Mouse (Mus musculus) embryonic facial prominence, embryonic 14.5 days (tissue): ENCODE measurements at regions not wholly inside any gene's neighbourhood (a gene's known extent, or its start where the extent isn't known, plus 50 kb on each side); places are given as distances from the start of the nearest gene placed in this dataset.

ENCODE experiments used
- ATAC-seq: fragments of 200-750 bp; cut with Nextera tagmentation; 2 replicates; pipeline ENCODE4 v1.8.0; 2017; ENCODE audit warnings: low read depth, moderate number of reproducible peaks, moderate TSS enrichment
- DNase-seq: peaks from one replicate; pipeline ENCODE4 v3.0.0-alpha.2; 2015; ENCODE audit warnings: low spot score
- H3K27ac ChIP-seq: fragments of 300-500 bp; sonication (generic); replicated peaks from 2 replicates; pipeline ENCODE4 v1.5.1; 2014; ENCODE audit warnings: low read depth, mild to moderate bottlenecking, low read length, moderate library complexity
- H3K27me3 ChIP-seq: fragments of 300-500 bp; sonication (generic); replicated peaks from 2 replicates; pipeline ENCODE4 v1.6.1; 2014; ENCODE audit warnings: low read length; ENCODE audit not compliant: control insufficient read depth, insufficient read depth
- H3K36me3 ChIP-seq: fragments of 300-500 bp; sonication (generic); 2 replicates; pipeline ENCODE4 v1.6.1; 2014; ENCODE audit warnings: low read length, mixed read lengths; ENCODE audit not compliant: control insufficient read depth, insufficient read depth
- H3K4me1 ChIP-seq: fragments of 300-500 bp; sonication (generic); 2 replicates; pipeline ENCODE4 v1.6.1; 2014; ENCODE audit warnings: antibody characterized with exemption, low read length; ENCODE audit not compliant: control insufficient read depth, insufficient read depth
- H3K4me2 ChIP-seq: fragments of 300-500 bp; sonication (generic); 2 replicates; pipeline ENCODE4 v1.6.1; 2014; ENCODE audit warnings: low read depth, mild to moderate bottlenecking, low read length, moderate library complexity, mixed read lengths
- H3K4me3 ChIP-seq: fragments of 300-500 bp; sonication (generic); 2 replicates; pipeline ENCODE4 v1.5.1; 2014; ENCODE audit warnings: low read depth, mild to moderate bottlenecking, low read length
- H3K9ac ChIP-seq: fragments of 300-500 bp; sonication (generic); 2 replicates; pipeline ENCODE4 v1.6.1; 2014; ENCODE audit warnings: low read depth, mild to moderate bottlenecking, low read length, moderate library complexity, mixed read lengths
- H3K9me3 ChIP-seq: fragments of 300-500 bp; sonication (generic); 2 replicates; pipeline ENCODE4 v1.6.1; 2016; ENCODE audit warnings: low read length; ENCODE audit not compliant: control insufficient read depth
- WGBS: fragments of 180-500 bp; shearing (Covaris S2); extraction: QIAGEN DNeasy Blood & Tissue Kit; methylation state at CpG from one replicate; pipeline ENCODE4 v1.1.7; 2014; 5-methylcytosine and 5-hydroxymethylcytosine counted together

DNA sequence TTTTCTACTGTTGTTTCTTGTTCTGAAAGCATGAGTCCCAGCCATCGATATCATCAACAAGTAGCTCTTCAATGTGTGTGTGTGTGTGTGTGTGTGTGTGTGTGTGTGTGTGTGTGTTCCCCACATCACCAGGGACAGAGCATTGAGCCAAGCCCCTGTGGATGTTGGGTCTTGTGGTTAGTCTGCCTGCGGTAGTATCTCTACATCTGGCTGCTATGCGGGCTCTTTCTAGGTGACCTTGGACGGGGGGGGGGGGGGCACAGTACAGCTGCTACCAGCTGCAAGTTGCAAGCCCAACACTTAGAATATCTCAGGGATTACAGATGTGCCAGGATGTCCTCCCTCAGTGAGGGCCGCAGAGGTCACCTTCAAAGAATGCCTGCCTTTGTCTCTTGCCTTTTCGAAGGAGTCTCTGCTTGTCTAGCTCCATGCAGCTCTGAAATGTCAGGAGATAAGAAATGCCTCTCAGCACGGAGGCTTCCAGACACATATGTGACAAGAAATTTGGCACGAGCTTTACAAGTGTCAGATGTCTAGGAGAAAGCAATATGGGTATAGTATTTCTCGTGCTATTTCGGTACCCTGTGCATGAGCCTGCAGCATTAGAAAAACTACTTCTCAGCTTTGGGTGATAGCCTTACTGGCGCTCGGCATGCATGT lies 75.6 kb upstream of the Pgrmc2 start:
- no peaks in the 10 kb centered on the region for H3K36me3 ChIP-seq
- H3K4me3 ChIP-seq = no peak overlapping the region
- H3K9ac ChIP-seq = no peak overlapping the region
- DNase-seq = peak; percentile 25
- H3K27me3 ChIP-seq = no peaks in the 10 kb centered on the region
- H3K27ac ChIP-seq = no peak overlapping the region
- H3K9me3 ChIP-seq = no peaks in the 10 kb centered on the region
- no peak overlapping the region for H3K4me2 ChIP-seq
- ATAC-seq = 0 out of 2 replicates have a peak, but pooled peaks have one; percentile 22
- WGBS = 46% methylated on average over 11 of the region's 12 CpGs
- H3K4me1 ChIP-seq = peaks cover 5% of the 10 kb centered on the region; the same call in 1 of the 2 replicates

DNA sequence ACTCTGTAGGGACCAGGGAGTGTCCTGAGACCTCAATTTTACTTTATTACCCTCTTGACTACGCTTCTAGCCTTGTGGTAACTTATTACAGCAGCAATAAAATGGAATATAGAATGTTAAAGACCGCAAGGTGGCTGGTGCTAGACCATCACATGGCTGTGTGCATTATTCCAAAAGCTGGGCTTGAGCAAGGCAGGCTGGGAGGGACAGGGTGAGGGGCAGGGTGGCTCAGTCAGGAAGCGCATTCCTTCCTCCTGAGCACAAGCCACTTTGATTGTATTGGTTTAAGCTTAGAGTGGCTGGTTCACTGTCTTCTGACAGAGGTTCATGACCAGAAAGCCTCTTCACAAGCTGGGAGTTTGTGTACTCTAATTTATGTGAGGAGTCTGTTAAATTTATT lies 74.6 kb upstream of the Pgrmc2 start:
- ATAC-seq (no peak), DNase-seq (no peak)
- Histone ChIP-seq H3K4me3 (no peak overlapping the region), H3K4me2 (no peak overlapping the region), H3K9me3 (no peaks in the 10 kb centered on the region), H3K27me3 (no peaks in the 10 kb centered on the region), H3K36me3 (no peaks in the 10 kb centered on the region), H3K9ac (no peak overlapping the region), H3K4me1 (peaks cover 5% of the 10 kb centered on the region; the same call in 1 of the 2 replicates), H3K27ac (no peak overlapping the region)
- 98% methylated on average over 3 of the region's 3 CpGs for WGBS

DNA sequence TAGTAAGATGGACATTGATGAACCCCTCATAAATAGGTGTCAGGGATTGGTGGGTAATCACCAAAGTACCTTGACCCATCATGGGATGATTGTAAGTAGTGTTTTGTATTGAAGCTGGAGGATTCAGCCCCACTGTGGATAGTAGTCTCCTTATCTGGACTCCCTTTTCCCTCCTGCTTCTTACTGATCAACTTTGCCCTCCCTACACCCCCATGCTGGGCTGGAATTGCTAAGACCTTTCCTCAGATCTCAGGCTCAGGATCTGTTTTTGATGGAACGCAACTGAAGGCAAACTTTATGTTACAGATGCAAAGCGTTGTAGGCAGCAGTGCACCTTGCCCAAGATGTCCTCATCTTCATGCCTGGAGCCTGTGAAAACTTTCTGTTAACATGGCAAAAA lies 73.7 kb upstream of the Pgrmc2 start:
- WGBS = 93% methylated on average over 2 of the region's 2 CpGs
- Histone ChIP-seq H3K4me3 (no peak overlapping the region), H3K9ac (no peak overlapping the region), H3K27ac (no peak overlapping the region), H3K36me3 (no peaks in the 10 kb centered on the region), H3K4me2 (no peak overlapping the region), H3K9me3 (no peaks in the 10 kb centered on the region), H3K4me1 (peaks cover 5% of the 10 kb centered on the region; the same call in 1 of the 2 replicates), H3K27me3 (no peaks in the 10 kb centered on the region)
- DNase-seq (no peak), ATAC-seq (no peak)

DNA sequence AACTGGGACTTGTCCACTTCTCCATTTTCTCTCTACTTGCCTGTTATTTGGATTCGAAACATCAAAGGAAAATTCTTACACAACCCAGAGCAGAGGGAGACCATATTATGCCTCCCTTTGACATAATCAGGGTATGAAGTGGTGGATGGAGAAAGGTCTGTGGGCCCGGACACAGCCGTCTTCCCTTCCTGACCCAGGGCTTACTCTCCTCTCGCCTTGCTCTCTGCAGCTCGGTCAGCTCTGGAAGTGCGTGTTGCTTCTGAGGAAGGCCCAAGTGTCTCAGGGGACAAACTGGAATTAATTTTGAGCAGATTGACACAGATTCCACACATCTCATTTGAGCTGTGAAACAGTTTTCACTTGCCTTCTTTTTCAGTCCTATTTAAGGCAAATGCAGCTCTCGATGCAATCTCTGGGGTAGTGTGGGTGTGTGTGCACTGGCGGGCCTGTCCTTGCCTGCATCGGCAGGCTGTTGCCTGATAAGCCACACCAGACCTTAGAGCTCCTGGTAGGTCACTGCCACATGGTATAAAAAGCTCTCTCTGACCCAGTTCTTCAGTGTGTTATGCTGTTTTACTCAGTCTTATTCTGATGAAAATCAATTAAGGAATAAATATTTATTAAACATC lies 72.4 kb upstream of the Pgrmc2 start:
- no peaks in the 10 kb centered on the region for H3K36me3 ChIP-seq
- peaks cover 5% of the 10 kb centered on the region; the same call in 1 of the 2 replicates for H3K4me1 ChIP-seq
- no peak overlapping the region for H3K27ac ChIP-seq
- no peak overlapping the region for H3K4me3 ChIP-seq
- no peaks in the 10 kb centered on the region for H3K27me3 ChIP-seq
- no peaks in the 10 kb centered on the region for H3K9me3 ChIP-seq
- no peak for DNase-seq
- WGBS = 59% methylated on average over 9 of the region's 9 CpGs
- no peak overlapping the region for H3K4me2 ChIP-seq
- no peak overlapping the region for H3K9ac ChIP-seq
- no peak for ATAC-seq

DNA sequence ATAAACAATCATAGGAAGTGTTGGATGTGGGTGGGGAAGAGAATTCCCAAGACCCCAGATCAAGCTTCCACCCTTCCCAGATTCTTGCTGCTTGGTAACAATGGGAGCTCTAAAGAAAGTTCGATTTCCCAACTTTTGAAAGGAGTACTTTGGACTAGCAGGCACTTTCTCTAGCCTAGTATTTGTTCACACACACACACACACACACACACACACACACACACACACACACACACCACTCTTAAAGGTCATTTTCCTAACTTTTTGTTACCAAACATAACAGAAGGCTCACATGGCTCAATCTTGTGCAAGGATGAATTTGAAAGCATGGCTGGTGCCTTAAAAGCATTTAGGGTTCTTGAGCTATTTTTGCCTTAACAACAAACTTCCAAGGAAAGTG lies 71.6 kb upstream of the Pgrmc2 start:
- ATAC-seq (no peak), DNase-seq (no peak)
- Histone ChIP-seq H3K36me3 (no peaks in the 10 kb centered on the region), H3K27ac (no peak overlapping the region), H3K4me2 (no peak overlapping the region), H3K9ac (no peak overlapping the region), H3K27me3 (no peaks in the 10 kb centered on the region), H3K4me1 (peaks cover 5% of the 10 kb centered on the region; the same call in 1 of the 2 replicates), H3K9me3 (no peaks in the 10 kb centered on the region), H3K4me3 (no peak overlapping the region)
- WGBS = 87% methylated on average over 1 of the region's 1 CpGs

DNA sequence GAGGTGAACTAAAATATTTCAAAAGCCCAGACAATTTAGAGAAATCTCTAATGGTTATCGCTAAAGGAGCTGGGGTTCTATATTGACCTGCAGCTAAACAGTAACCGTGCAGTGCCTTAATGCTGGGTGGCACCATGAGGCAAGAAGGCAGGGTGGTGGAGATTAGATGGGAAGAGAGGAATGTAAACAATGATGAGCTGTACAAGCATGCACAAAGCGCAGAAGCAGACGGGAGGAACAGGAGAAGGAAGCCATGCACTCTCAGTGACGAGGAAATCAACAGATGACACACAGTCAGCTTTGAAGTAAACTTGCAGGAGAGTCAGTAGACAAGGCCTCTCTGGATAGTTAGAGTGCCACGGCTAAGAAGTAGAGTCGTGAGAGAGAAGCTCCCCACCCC lies 69.1 kb upstream of the Pgrmc2 start:
- no peaks in the 10 kb centered on the region for H3K36me3 ChIP-seq
- ATAC-seq = no peak
- DNase-seq = no peak
- no peak overlapping the region for H3K9ac ChIP-seq
- no peaks in the 10 kb centered on the region for H3K27me3 ChIP-seq
- no peak overlapping the region for H3K4me3 ChIP-seq
- 58% methylated on average over 7 of the region's 7 CpGs for WGBS
- no peak overlapping the region for H3K4me2 ChIP-seq
- no peaks in the 10 kb centered on the region for H3K9me3 ChIP-seq
- H3K27ac ChIP-seq = no peak overlapping the region
- H3K4me1 ChIP-seq = no peaks in the 10 kb centered on the region

DNA sequence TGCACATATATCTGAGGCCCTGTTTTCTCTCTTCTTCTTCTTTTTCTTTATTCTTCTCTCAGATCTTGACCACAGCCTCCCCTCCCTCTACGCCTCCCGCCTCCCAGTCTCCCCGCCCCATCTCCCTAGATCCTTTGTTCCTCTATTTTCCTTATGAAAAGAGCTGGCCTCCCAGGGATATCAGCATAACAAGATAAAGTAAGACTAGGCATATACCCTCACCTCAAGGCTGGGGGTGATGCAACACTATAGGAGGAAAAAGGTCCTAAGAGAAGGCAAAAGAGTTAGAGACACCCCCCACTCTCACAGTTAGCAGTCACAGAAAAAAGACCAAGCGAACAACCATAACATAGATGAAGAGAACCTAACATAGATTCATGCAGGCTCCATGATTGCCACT lies 57.5 kb upstream of the Pgrmc2 start:
- ATAC-seq = no peak
- Histone ChIP-seq H3K4me2 (no peak overlapping the region), H3K4me3 (no peak overlapping the region), H3K4me1 (no peaks in the 10 kb centered on the region), H3K36me3 (no peaks in the 10 kb centered on the region), H3K27me3 (no peaks in the 10 kb centered on the region), H3K27ac (no peak overlapping the region), H3K9ac (no peak overlapping the region), H3K9me3 (peaks cover 12% of the 10 kb centered on the region; the same call in 1 of the 2 replicates)
- DNase-seq = no peak
- WGBS = 84% methylated on average over 4 of the region's 4 CpGs

DNA sequence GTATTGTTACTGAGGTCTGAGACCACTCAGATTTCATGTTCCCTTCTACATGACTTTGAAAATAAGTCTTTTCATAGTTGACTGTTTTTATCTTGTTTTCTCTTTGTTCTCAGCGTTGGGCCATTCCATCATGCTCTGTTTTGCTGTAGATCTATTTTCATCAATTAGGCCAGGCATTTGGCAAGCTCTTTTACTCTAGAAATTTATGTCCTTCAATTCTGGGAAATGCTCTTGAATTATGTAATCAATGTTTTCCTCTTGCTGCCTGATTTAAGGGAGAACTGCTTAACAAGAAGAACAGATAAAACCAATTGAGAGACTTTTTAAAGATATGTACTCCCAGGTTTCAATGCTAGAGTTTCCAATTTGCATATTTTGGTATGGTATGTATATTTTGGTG lies 55.1 kb upstream of the Pgrmc2 start:
- 74% methylated on average over 1 of the region's 1 CpGs for WGBS
- H3K4me2 ChIP-seq = no peak overlapping the region

DNA sequence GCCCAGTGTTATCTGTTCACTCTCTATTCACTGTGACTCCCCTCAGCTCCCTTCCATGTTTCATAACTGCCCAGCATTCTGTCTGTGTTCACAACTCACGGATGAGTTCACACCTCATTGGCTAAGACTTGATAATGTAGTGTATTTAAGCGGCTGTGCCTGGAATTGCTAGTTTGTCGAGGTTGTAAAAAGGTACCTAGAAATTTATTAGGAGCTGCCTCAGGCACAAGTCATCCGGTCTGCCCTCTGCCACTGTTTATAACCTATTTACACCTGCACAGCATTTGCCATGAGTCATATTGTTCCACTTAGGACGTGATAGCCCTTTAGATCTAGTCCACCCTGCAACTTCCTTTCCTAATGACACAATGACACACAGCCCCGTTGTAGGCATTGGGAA lies 50.0 kb upstream of the Pgrmc2 start:
- WGBS = 70% methylated on average over 6 of the region's 6 CpGs
- no peak for DNase-seq
- no peak overlapping the region for H3K4me2 ChIP-seq
- H3K4me1 ChIP-seq = no peaks in the 10 kb centered on the region
- H3K9ac ChIP-seq = no peak overlapping the region
- peaks cover 3% of the 10 kb centered on the region; the same call in 1 of the 2 replicates for H3K9me3 ChIP-seq
- H3K4me3 ChIP-seq = no peak overlapping the region
- H3K27me3 ChIP-seq = no peaks in the 10 kb centered on the region
- ATAC-seq = no peak
- H3K27ac ChIP-seq = no peak overlapping the region
- no peaks in the 10 kb centered on the region for H3K36me3 ChIP-seq

More for the DNA sequence above, 55.1 kb upstream of the Pgrmc2 start:
- Histone ChIP-seq H3K4me1 (no peaks in the 10 kb centered on the region), H3K36me3 (no peaks in the 10 kb centered on the region), H3K4me3 (no peak overlapping the region), H3K27ac (no peak overlapping the region), H3K9me3 (peaks cover 12% of the 10 kb centered on the region; the same call in 1 of the 2 replicates), H3K9ac (no peak overlapping the region), H3K27me3 (no peaks in the 10 kb centered on the region)
- no peak for DNase-seq
- no peak for ATAC-seq
